Mouse (Mus musculus): Measurements from ENCODE around the gene Pcdh17.

DNA sequence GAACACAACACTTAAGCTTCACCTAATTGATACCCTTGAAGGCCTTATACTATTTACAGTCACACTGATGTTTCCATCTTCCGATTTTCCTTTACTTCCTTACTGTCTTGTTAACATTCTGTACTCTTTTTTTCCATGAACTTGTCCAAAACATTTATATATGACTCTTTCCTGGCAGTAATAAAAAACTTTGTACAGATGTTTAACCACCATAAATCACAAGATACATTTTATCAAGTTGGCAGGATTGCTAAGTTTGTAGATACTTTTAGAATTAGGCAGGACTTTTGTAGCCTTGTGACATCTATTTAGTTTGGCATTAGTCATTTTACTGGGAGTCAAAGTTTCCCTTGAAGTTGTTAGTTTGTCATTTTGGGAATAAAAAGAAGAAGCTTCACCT lies 32.1 kb downstream of the Pcdh17 start:
- TF ChIP-seq CTCF (IDR thresholded peaks at IDR 0.05; ENCODE audit: insufficient read depth, low read depth, low read length) (no peak), POLR2A (IDR thresholded peaks at IDR 0.05; ENCODE audit: insufficient read depth, low read depth, low read length) (no peak)

Data from olfactory bulb, adult 2 months (tissue).